ENCODE assay signal across 8 mouse cellular contexts in genomic region chr7:139020884-139021283, GRCm38 (mm10).
A peak's percentile ranks its signal among the peaks of the same experiment; 100 is the strongest.
DNase-seq lines count a peak whose midpoint lies in the region; ATAC-seq lines count a peak whose summit lies in the region.

No protein-coding gene starts in this region.

- H3K9ac ChIP-seq in liver, embryonic 15.5 days, result no peak overlapping the region

- DNase-seq in adrenal gland, postnatal 14 days, result peak; percentile 18
- no peak for DNase-seq in adrenal gland, adult 18-20 months (ENCODE audit: low spot score in 2 of 2)
- DNase-seq in thymus, postnatal 25 days, result peak; percentile 1
- no peak for DNase-seq in thymus, adult 18-20 months
- no peak for DNase-seq in left cerebral cortex, adult 18-20 months (ENCODE audit: low spot score in 2 of 2)
- DNase-seq in left cerebral cortex, postnatal 4 days, result no peak
- DNase-seq in right cerebral cortex, postnatal 4 days, result no peak

- intact Hi-C loops in left cerebral cortex, postnatal 4 days (cut with DNase I), result no loop called here

- H3K27me3 ChIP-seq in liver, embryonic 15.5 days, result no peaks in the 10 kb centered on the region

- no peak overlapping the region for H3K4me3 ChIP-seq in liver, embryonic 15.5 days (replicated peaks)

- peak overlapping the region; percentile 30 for H3K4me2 ChIP-seq in liver, embryonic 15.5 days

- ATAC-seq in liver, embryonic 15.5 days (ENCODE audit: insufficient read depth), result no peak

- no peaks in the 10 kb centered on the region for H3K36me3 ChIP-seq in liver, embryonic 15.5 days (replicated peaks)

- H3K9me3 ChIP-seq in liver, embryonic 15.5 days (replicated peaks), result no peaks in the 10 kb centered on the region

- H3K4me1 ChIP-seq in liver, embryonic 15.5 days (replicated peaks), result no peaks in the 10 kb centered on the region

- no peak overlapping the region for H3K27ac ChIP-seq in liver, embryonic 15.5 days (replicated peaks)

- 11% methylated on average over 20 of the region's 20 CpGs for WGBS in liver, embryonic 15.5 days (ENCODE audit: insufficient replicate concordance)

Comparison
In these comparisons a context has a peak if more than half of its experiments do, and no peak if none do; other contexts are left out.
1. DNase-seq: peak in adrenal gland, postnatal 14 days (single experiment) and thymus, postnatal 25 days (single experiment); none in adrenal gland, adult 18-20 months (0 of 2), thymus, adult 18-20 months (0 of 2), left cerebral cortex, adult 18-20 months (0 of 2), left cerebral cortex, postnatal 4 days (single experiment) and right cerebral cortex, postnatal 4 days (single experiment).